ENCODE assay signal across 10 mouse cellular contexts in genomic region chr16:32124444-32125335, GRCm38 (mm10). TPM values are rescaled to one million over a fixed set of nuclear protein-coding genes. Genes with fewer than 3 reads are reported as not detected.
DNase-seq lines count a peak whose midpoint lies in the region; ATAC-seq and TF ChIP-seq lines count a peak whose summit lies in the region.
"Had no signal": no experiment of that assay in that cellular context is flagged by ENCODE, and none has a peak within 500 bp of the region (broad histone marks: within the 10 kb centered on the region; RNA-seq: fewer than 3 reads in every experiment).

No protein-coding gene starts in this region.

- peaks cover 17 to 52% of the 10 kb centered on the region in 2 experiments for H3K4me1 ChIP-seq in CH12.LX (ENCODE audit: control insufficient read depth in 1 of 2, insufficient read depth in 2 of 2)
- H3K4me1 ChIP-seq in kidney, embryonic 16.5 days (ENCODE audit: insufficient read depth, low read length): no peaks in the 10 kb centered on the region
- H3K4me1 ChIP-seq in megakaryocyte, embryonic 14.5 days: peaks cover 48% of the 10 kb centered on the region
- no peaks in the 10 kb centered on the region for H3K4me1 ChIP-seq in hindbrain, embryonic 16.5 days (ENCODE audit: control insufficient read depth, insufficient read depth, low read depth, low read length)
- H3K4me1 ChIP-seq: embryonic facial prominence, embryonic 15.5 days; midbrain, embryonic 15.5 days had no signal

- peak; percentile 9; the same call in 1 of the 2 replicates for ATAC-seq in kidney, embryonic 16.5 days (ENCODE audit: low FRiP score, low TSS enrichment)
- ATAC-seq in hindbrain, embryonic 16.5 days: no peak
- ATAC-seq: midbrain, embryonic 15.5 days had no signal

- H3K9me3 ChIP-seq in CH12.LX (replicated peaks; ENCODE audit: low read length): no peaks in the 10 kb centered on the region
- no peaks in the 10 kb centered on the region for H3K9me3 ChIP-seq in kidney, embryonic 16.5 days (ENCODE audit: low read length)
- no peaks in the 10 kb centered on the region for H3K9me3 ChIP-seq in megakaryocyte, embryonic 14.5 days
- H3K9me3 ChIP-seq in hindbrain, embryonic 16.5 days (ENCODE audit: control insufficient read depth, low read length): no peaks in the 10 kb centered on the region
- H3K9me3 ChIP-seq: embryonic facial prominence, embryonic 15.5 days; midbrain, embryonic 15.5 days had no signal

- TF ChIP-seq CTCF in CH12.LX (conservative IDR thresholded peaks at IDR 0.05 in 1 of 2, IDR thresholded peaks at IDR 0.05 in 1 of 2; ENCODE audit: low read depth in 2 of 2, low read length in 2 of 2): no peak

- H3K4me3 ChIP-seq in CH12.LX (replicated peaks in 1 of 3; ENCODE audit: low read depth in 2 of 3, low read length in 2 of 3, poor library complexity in 1 of 3): peak overlapping the region; percentile 4 to 23 (median 10)
- no peak overlapping the region for H3K4me3 ChIP-seq in kidney, embryonic 16.5 days (ENCODE audit: low read length)
- H3K4me3 ChIP-seq in megakaryocyte, embryonic 14.5 days (replicated peaks): peak overlapping the region; percentile 62
- no peak overlapping the region for H3K4me3 ChIP-seq in hindbrain, embryonic 16.5 days (ENCODE audit: low read length)
- H3K4me3 ChIP-seq: embryonic facial prominence, embryonic 15.5 days; midbrain, embryonic 15.5 days had no signal

- H3K27ac ChIP-seq in CH12.LX (ENCODE audit: insufficient read depth, low read depth): peak overlapping the region; percentile 79
- H3K27ac ChIP-seq in kidney, embryonic 16.5 days (ENCODE audit: low read length): peak overlapping the region; percentile 67; the same call in 1 of the 2 replicates
- no peak overlapping the region for H3K27ac ChIP-seq in hindbrain, embryonic 16.5 days (ENCODE audit: low read depth, low read length)
- H3K27ac ChIP-seq: embryonic facial prominence, embryonic 15.5 days; midbrain, embryonic 15.5 days had no signal

- H3K9ac ChIP-seq in CH12.LX (ENCODE audit: insufficient read depth, low read depth): peak overlapping the region; percentile 21
- H3K9ac ChIP-seq in kidney, embryonic 16.5 days (replicated peaks; ENCODE audit: low read length): no peak overlapping the region
- no peak overlapping the region for H3K9ac ChIP-seq in hindbrain, embryonic 16.5 days (ENCODE audit: low read depth, low read length)
- H3K9ac ChIP-seq: embryonic facial prominence, embryonic 15.5 days; midbrain, embryonic 15.5 days had no signal

- in situ Hi-C loops in CH12.LX (cut with MboI; ENCODE audit: low pct_ligation_motif_present, low pct_unique_long_range_greater_than_20kb, low sequenced_read_pairs): loop anchor here (5.0 kb wide), 1 partner anchor 38 kb away; no protein-coding TSS in a partner anchor

- TF ChIP-seq POLR2A in CH12.LX (IDR thresholded peaks at IDR 0.05; ENCODE audit: low read depth, low read length): peak; percentile 50; the same call in 1 of the 2 replicates

- TF ChIP-seq RAD21 in CH12.LX (IDR thresholded peaks at IDR 0.05; ENCODE audit: low read depth, low read length): no peak; the same call in 1 of the 2 replicates

- 57% methylated on average over 17 of the region's 17 CpGs for WGBS in kidney, embryonic 16.5 days
- WGBS in hindbrain, embryonic 16.5 days: 72% methylated on average over 17 of the region's 17 CpGs

- dilution Hi-C loops in CH12.LX (cut with MboI; ENCODE audit: extremely low pct_ligation_motif_present, extremely low pct_unique_long_range_greater_than_20kb, low sequenced_read_pairs): no loop called here

- peak; percentile 30 to 35 for DNase-seq in heart, adult 18-20 months
- no peak for DNase-seq in heart, postnatal 4 days
- peak; percentile 99 for DNase-seq in CH12.LX (ENCODE audit: extremely low read depth)
- DNase-seq in cerebellum, adult 11 months: no peak
- DNase-seq in cerebellum, postnatal 14 days: no peak

- no peaks in the 10 kb centered on the region for H3K27me3 ChIP-seq in CH12.LX (replicated peaks)
- H3K27me3 ChIP-seq in kidney, embryonic 16.5 days (ENCODE audit: insufficient read depth, low read length): no peaks in the 10 kb centered on the region
- no peaks in the 10 kb centered on the region for H3K27me3 ChIP-seq in megakaryocyte, embryonic 14.5 days (replicated peaks)
- no peaks in the 10 kb centered on the region for H3K27me3 ChIP-seq in hindbrain, embryonic 16.5 days (replicated peaks; ENCODE audit: control insufficient read depth, insufficient read depth, low read length)
- H3K27me3 ChIP-seq: embryonic facial prominence, embryonic 15.5 days; midbrain, embryonic 15.5 days had no signal

- TF ChIP-seq EP300 in CH12.LX (IDR thresholded peaks at IDR 0.05; ENCODE audit: low read length): peak; percentile 97

- no peaks in the 10 kb centered on the region for H3K79me2 ChIP-seq in CH12.LX (replicated peaks; ENCODE audit: control insufficient read depth, extremely low read depth, insufficient read depth, poor library complexity, severe bottlenecking)

- peak overlapping the region; percentile 92 for H3K4me2 ChIP-seq in CH12.LX (ENCODE audit: insufficient read depth, low read depth, poor library complexity, severe bottlenecking)
- H3K4me2 ChIP-seq in kidney, embryonic 16.5 days (replicated peaks; ENCODE audit: low read depth, low read length): 0 out of 2 replicates have a peak overlapping the region, but pooled peaks have one; percentile 6
- H3K4me2 ChIP-seq in hindbrain, embryonic 16.5 days (ENCODE audit: low read length): no peak overlapping the region
- H3K4me2 ChIP-seq: embryonic facial prominence, embryonic 15.5 days; midbrain, embryonic 15.5 days had no signal

- peaks cover 0 to 3% of the 10 kb centered on the region in 2 experiments for H3K36me3 ChIP-seq in CH12.LX (replicated peaks in 1 of 2; ENCODE audit: control insufficient read depth in 1 of 2, insufficient read depth in 1 of 2, low read length in 1 of 2)
- H3K36me3 ChIP-seq in kidney, embryonic 16.5 days (ENCODE audit: insufficient read depth, low read length): no peaks in the 10 kb centered on the region
- H3K36me3 ChIP-seq in megakaryocyte, embryonic 14.5 days (replicated peaks; ENCODE audit: low read length): no peaks in the 10 kb centered on the region
- H3K36me3 ChIP-seq in hindbrain, embryonic 16.5 days (ENCODE audit: control insufficient read depth, insufficient read depth, low read length): no peaks in the 10 kb centered on the region
- H3K36me3 ChIP-seq: embryonic facial prominence, embryonic 15.5 days; midbrain, embryonic 15.5 days had no signal

TF ChIP-seq in CH12.LX, 34 proteins besides CTCF, POLR2A, EP300 and RAD21 (continues in another document):
- TF ChIP-seq POLR2AphosphoS2 (IDR thresholded peaks at IDR 0.05; ENCODE audit: low read depth, low read length) (0 out of 2 replicates have a peak, but pooled peaks have one; percentile 38), E2F4 (IDR thresholded peaks at IDR 0.05; ENCODE audit: insufficient replicate concordance, low read depth, low read length) (no peak), MYC (IDR thresholded peaks at IDR 0.05; ENCODE audit: low read depth, low read length) (peak; percentile 85; the same call in 1 of the 2 replicates)

RNA-seq across cellular contexts. Expression of gene Cep19, which starts 25.1 kb away (rescaled TPM):
- 10 to 100 TPM; 10.1 to 10.4 TPM for total RNA-seq in heart, adult 18-20 months (2021)
- total RNA-seq in heart, postnatal 4 days (2021): 1 to 10 TPM; 9.8 to 9.9 TPM
- total RNA-seq in CH12.LX (2012; rRNA removed) (17.6 and 23.0 TPM in 2 replicates), CH12.LX (2014; rRNA removed) (31.3 and 37.3 TPM in 2 replicates)
- 29.4 and 34.9 TPM in 2 replicates for polyA plus RNA-seq in CH12.LX (2012; ENCODE audit: insufficient read length, low read depth)
- polyA plus RNA-seq in kidney, embryonic 16.5 days (2015; fragmentation: Nextera tagmentation; extraction: Ambion mirVana): 42.6 and 44.5 TPM in 2 replicates
- polyA plus RNA-seq in megakaryocyte, embryonic 14.5 days (2012; ENCODE audit: insufficient read depth, low replicate concordance): 1.6 and 2.0 TPM in 2 replicates
- 48.0 and 51.0 TPM in 2 replicates for polyA plus RNA-seq in hindbrain, embryonic 16.5 days (2015; fragmentation: Nextera tagmentation; extraction: Ambion mirVana)

RNA-seq across cellular contexts. Expression of gene Pigx, which starts 25.1 kb away (rescaled TPM):
- 10 to 100 TPM; 16.7 to 16.9 TPM for total RNA-seq in heart, adult 18-20 months (2021)
- 10 to 100 TPM; 26.2 to 29.6 TPM for total RNA-seq in heart, postnatal 4 days (2021)
- 47.1 and 48.1 TPM in 2 replicates for total RNA-seq in CH12.LX (2012; rRNA removed)
- total RNA-seq in CH12.LX (2014; rRNA removed): 83.0 and 94.7 TPM in 2 replicates
- 46.4 and 48.1 TPM in 2 replicates for polyA plus RNA-seq in CH12.LX (2012; ENCODE audit: insufficient read length, low read depth)
- polyA plus RNA-seq in kidney, embryonic 16.5 days (2015; fragmentation: Nextera tagmentation; extraction: Ambion mirVana): 130 and 136 TPM in 2 replicates
- 30.0 and 61.3 TPM in 2 replicates for polyA plus RNA-seq in megakaryocyte, embryonic 14.5 days (2012; ENCODE audit: insufficient read depth, low replicate concordance)
- polyA plus RNA-seq in hindbrain, embryonic 16.5 days (2015; fragmentation: Nextera tagmentation; extraction: Ambion mirVana): 94.0 and 94.8 TPM in 2 replicates

RNA-seq across cellular contexts. Expression of gene Nrros, which starts 40.7 kb away (rescaled TPM):
- 1 to 10 TPM; 3.6 to 4.9 TPM for total RNA-seq in heart, adult 18-20 months (2021)
- 1 to 10 TPM; 6.0 to 6.7 TPM for total RNA-seq in heart, postnatal 4 days (2021)
- 49.6 and 54.9 TPM in 2 replicates for total RNA-seq in CH12.LX (2012; rRNA removed)
- 55.1 and 64.3 TPM in 2 replicates for total RNA-seq in CH12.LX (2014; rRNA removed)
- 52.2 and 71.0 TPM in 2 replicates for polyA plus RNA-seq in CH12.LX (2012; ENCODE audit: insufficient read length, low read depth)
- 18.1 and 22.2 TPM in 2 replicates for polyA plus RNA-seq in kidney, embryonic 16.5 days (2015; fragmentation: Nextera tagmentation; extraction: Ambion mirVana)
- polyA plus RNA-seq in megakaryocyte, embryonic 14.5 days (2012; ENCODE audit: insufficient read depth, low replicate concordance): 75.8 and 110 TPM in 2 replicates
- polyA plus RNA-seq in hindbrain, embryonic 16.5 days (2015; fragmentation: Nextera tagmentation; extraction: Ambion mirVana): 7.7 and 9.7 TPM in 2 replicates

RNA-seq across cellular contexts. Expression of gene Pak2, which starts 45.5 kb away (rescaled TPM):
- 10 to 100 TPM; 26.5 to 27.1 TPM for total RNA-seq in heart, adult 18-20 months (2021)
- 10 to 100 TPM; 45.7 to 46.8 TPM for total RNA-seq in heart, postnatal 4 days (2021)
- total RNA-seq in CH12.LX (2012; rRNA removed) (37.2 and 43.5 TPM in 2 replicates), CH12.LX (2014; rRNA removed) (69.8 and 73.1 TPM in 2 replicates)
- polyA plus RNA-seq in CH12.LX (2012; ENCODE audit: insufficient read length, low read depth): 69.0 and 79.7 TPM in 2 replicates
- polyA plus RNA-seq in kidney, embryonic 16.5 days (2015; fragmentation: Nextera tagmentation; extraction: Ambion mirVana): 38.2 and 40.3 TPM in 2 replicates
- 16.0 and 24.5 TPM in 2 replicates for polyA plus RNA-seq in megakaryocyte, embryonic 14.5 days (2012; ENCODE audit: insufficient read depth, low replicate concordance)
- 24.9 and 29.9 TPM in 2 replicates for polyA plus RNA-seq in hindbrain, embryonic 16.5 days (2015; fragmentation: Nextera tagmentation; extraction: Ambion mirVana)

RNA-seq across cellular contexts. Expression of gene Bex6, which starts 54.9 kb away (rescaled TPM):
- total RNA-seq in heart, adult 18-20 months (2021): not detected
- total RNA-seq in heart, postnatal 4 days (2021): not detected
- total RNA-seq in CH12.LX (2012; rRNA removed) (not detected in 2 replicates), CH12.LX (2014; rRNA removed) (not detected in 2 replicates)
- not detected in 2 replicates for polyA plus RNA-seq in CH12.LX (2012; ENCODE audit: insufficient read length, low read depth)
- not detected in 2 replicates for polyA plus RNA-seq in kidney, embryonic 16.5 days (2015; fragmentation: Nextera tagmentation; extraction: Ambion mirVana)
- 1.3 TPM in 1 of 2 replicates, not detected in the other for polyA plus RNA-seq in megakaryocyte, embryonic 14.5 days (2012; ENCODE audit: insufficient read depth, low replicate concordance)
- not detected in 2 replicates for polyA plus RNA-seq in hindbrain, embryonic 16.5 days (2015; fragmentation: Nextera tagmentation; extraction: Ambion mirVana)
- polyA plus RNA-seq: midbrain, embryonic 15.5 days had no signal

Comparison
In these comparisons a context has a peak if more than half of its experiments do, and no peak if none do; other contexts are left out.
1. DNase-seq: peak in heart, adult 18-20 months (2 of 2) and CH12.LX (single experiment); none in heart, postnatal 4 days (single experiment), cerebellum, adult 11 months (single experiment) and cerebellum, postnatal 14 days (0 of 2).
2. H3K4me3 ChIP-seq: peak in CH12.LX (3 of 3) and megakaryocyte, embryonic 14.5 days (single experiment); none in kidney, embryonic 16.5 days (single experiment) and hindbrain, embryonic 16.5 days (single experiment).
3. RNA of gene Cep19, which starts 25.1 kb away (polyA plus RNA-seq): 48.0 to 51.0 TPM in hindbrain, embryonic 16.5 days, 42.6 to 44.5 TPM in kidney, embryonic 16.5 days and 29.4 to 34.9 TPM in CH12.LX; 1.6 to 2.0 TPM in megakaryocyte, embryonic 14.5 days; every median in the first group is over 10 times any median in the second.